ENCODE assay signal across 1 mouse cellular context in the genomic region with DNA sequence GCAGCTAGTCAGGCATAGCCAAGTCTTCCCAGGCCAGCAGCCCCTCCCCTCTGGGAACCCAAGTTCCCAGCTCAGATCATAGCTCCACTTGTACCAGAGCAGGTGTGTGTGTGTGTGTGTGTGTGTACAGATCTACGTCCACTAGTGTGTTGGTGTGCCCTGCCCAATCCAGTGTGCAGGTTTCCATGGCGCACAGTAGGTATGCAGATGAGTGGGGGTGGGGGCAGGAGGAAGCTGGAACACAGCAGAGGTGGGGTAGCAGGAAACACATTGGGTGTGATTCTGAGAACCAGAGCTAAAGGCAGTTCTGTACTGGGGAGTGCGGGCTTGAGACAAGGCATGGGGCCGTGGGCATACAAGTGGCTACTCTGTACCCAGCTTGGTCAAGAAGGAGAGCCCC.
TF ChIP-seq lines count a peak whose summit lies in the region.

No protein-coding gene starts in this region.

TF ChIP-seq in CH12.LX, 34 proteins besides CTCF, POLR2A, EP300 and RAD21:
- TF ChIP-seq NRF1 (IDR thresholded peaks at IDR 0.05; ENCODE audit: low read depth, low read length) (no peak), ZKSCAN1 (IDR thresholded peaks at IDR 0.05; ENCODE audit: borderline replicate concordance, low read depth, low read length) (peak; percentile 41)
